Mouse (Mus musculus): ENCODE measurements around the gene Ntrk3. TPM values are rescaled to one million over a fixed set of nuclear protein-coding genes. Genes with fewer than 3 reads are reported as not detected.

Ntrk3 gene
- polyA plus RNA-seq, 1 experiment from 2014 or later, result not detected

GRCm38 (mm10) chr7:78261420-78262125 lies 476.2 kb downstream of the Ntrk3 start:
- Histone ChIP-seq H3K4me3 (ENCODE audit: inconsistent target) (no peak overlapping the region), H3K36me3 (ENCODE audit: inconsistent target) (no peaks in the 10 kb centered on the region), H3K79me2 (ENCODE audit: inconsistent target) (no peaks in the 10 kb centered on the region), H3K27ac (no peak overlapping the region)
- WGBS (ENCODE audit: missing documents), result 73% methylated on average over 8 of the region's 8 CpGs

- 30% methylated on average over 4 of the region's 4 CpGs for WGBS (ENCODE audit: missing documents)
- H3K79me2 ChIP-seq (ENCODE audit: inconsistent target), result no peaks in the 10 kb centered on the region
- H3K4me3 ChIP-seq (ENCODE audit: inconsistent target), result no peak overlapping the region
- no peaks in the 10 kb centered on the region for H3K36me3 ChIP-seq (ENCODE audit: inconsistent target)
- H3K27ac ChIP-seq, result no peak overlapping the region
Observed at GRCm38 (mm10) chr7:78258151-78258550, 479.7 kb downstream of the Ntrk3 start.

GRCm38 (mm10) chr7:78253777-78254385 lies 483.9 kb downstream of the Ntrk3 start:
- no peaks in the 10 kb centered on the region for H3K36me3 ChIP-seq (ENCODE audit: inconsistent target)
- no peak overlapping the region for H3K4me3 ChIP-seq (ENCODE audit: inconsistent target)
- 79% methylated on average over 3 of the region's 3 CpGs for WGBS (ENCODE audit: missing documents)
- no peak overlapping the region for H3K27ac ChIP-seq
- no peaks in the 10 kb centered on the region for H3K79me2 ChIP-seq (ENCODE audit: inconsistent target)

GRCm38 (mm10) chr7:78248119-78248642 lies 489.6 kb downstream of the Ntrk3 start:
- H3K4me3 ChIP-seq (ENCODE audit: inconsistent target), result no peak overlapping the region
- no peaks in the 10 kb centered on the region for H3K79me2 ChIP-seq (ENCODE audit: inconsistent target)
- H3K27ac ChIP-seq, result no peak overlapping the region
- H3K36me3 ChIP-seq (ENCODE audit: inconsistent target), result no peaks in the 10 kb centered on the region
- 67% methylated on average over 5 of the region's 5 CpGs for WGBS (ENCODE audit: missing documents)

- 75% methylated on average over 2 of the region's 2 CpGs for WGBS (ENCODE audit: missing documents)
- Histone ChIP-seq H3K27ac (no peak overlapping the region), H3K4me3 (ENCODE audit: inconsistent target) (no peak overlapping the region), H3K36me3 (ENCODE audit: inconsistent target) (no peaks in the 10 kb centered on the region), H3K79me2 (ENCODE audit: inconsistent target) (no peaks in the 10 kb centered on the region)
Observed at GRCm38 (mm10) chr7:78239012-78239411, 498.8 kb downstream of the Ntrk3 start.

GRCm38 (mm10) chr7:78221668-78222067 lies 516.1 kb downstream of the Ntrk3 start:
- no peaks in the 10 kb centered on the region for H3K79me2 ChIP-seq (ENCODE audit: inconsistent target)
- WGBS (ENCODE audit: missing documents), result 73% methylated on average over 6 of the region's 6 CpGs
- H3K36me3 ChIP-seq (ENCODE audit: inconsistent target), result no peaks in the 10 kb centered on the region
- H3K4me3 ChIP-seq (ENCODE audit: inconsistent target), result no peak overlapping the region
- H3K27ac ChIP-seq, result no peak overlapping the region

- no peak overlapping the region for H3K4me3 ChIP-seq (ENCODE audit: inconsistent target)
- no peaks in the 10 kb centered on the region for H3K79me2 ChIP-seq (ENCODE audit: inconsistent target)
- no peaks in the 10 kb centered on the region for H3K36me3 ChIP-seq (ENCODE audit: inconsistent target)
- WGBS (ENCODE audit: missing documents), result 65% methylated on average over 4 of the region's 4 CpGs
- no peak overlapping the region for H3K27ac ChIP-seq
Observed at GRCm38 (mm10) chr7:78220949-78221348, 516.9 kb downstream of the Ntrk3 start.

GRCm38 (mm10) chr7:78190931-78191653 lies 546.7 kb downstream of the Ntrk3 start:
- WGBS (ENCODE audit: missing documents), result 32% methylated on average over 17 of the region's 17 CpGs
- Histone ChIP-seq H3K79me2 (ENCODE audit: inconsistent target) (no peaks in the 10 kb centered on the region), H3K27ac (no peak overlapping the region), H3K36me3 (ENCODE audit: inconsistent target) (no peaks in the 10 kb centered on the region), H3K4me3 (ENCODE audit: inconsistent target) (no peak overlapping the region)

GRCm38 (mm10) chr7:78185578-78185977 lies 552.2 kb downstream of the Ntrk3 start:
- H3K79me2 ChIP-seq (ENCODE audit: inconsistent target), result no peaks in the 10 kb centered on the region
- no peaks in the 10 kb centered on the region for H3K36me3 ChIP-seq (ENCODE audit: inconsistent target)
- WGBS (ENCODE audit: missing documents), result 56% methylated on average over 4 of the region's 4 CpGs
- H3K4me3 ChIP-seq (ENCODE audit: inconsistent target), result no peak overlapping the region
- no peak overlapping the region for H3K27ac ChIP-seq

- Histone ChIP-seq H3K27ac (no peak overlapping the region), H3K79me2 (ENCODE audit: inconsistent target) (no peaks in the 10 kb centered on the region), H3K4me3 (ENCODE audit: inconsistent target) (no peak overlapping the region), H3K36me3 (ENCODE audit: inconsistent target) (no peaks in the 10 kb centered on the region)
- WGBS (ENCODE audit: missing documents), result 27% methylated on average over 1 of the region's 1 CpGs
Observed at GRCm38 (mm10) chr7:78183396-78183795, 554.4 kb downstream of the Ntrk3 start.

GRCm38 (mm10) chr7:78179996-78180665 lies 557.7 kb downstream of the Ntrk3 start:
- H3K79me2 ChIP-seq (ENCODE audit: inconsistent target), result no peaks in the 10 kb centered on the region

GRCm38 (mm10) chr7:78172267-78172955 lies 565.4 kb downstream of the Ntrk3 start:
- Histone ChIP-seq H3K4me3 (ENCODE audit: inconsistent target) (no peak overlapping the region), H3K79me2 (ENCODE audit: inconsistent target) (no peaks in the 10 kb centered on the region), H3K27ac (no peak overlapping the region), H3K36me3 (ENCODE audit: inconsistent target) (no peaks in the 10 kb centered on the region)
- 83% methylated on average over 5 of the region's 5 CpGs for WGBS (ENCODE audit: missing documents)

More at GRCm38 (mm10) chr7:78179996-78180665, 557.7 kb downstream of the Ntrk3 start:
- H3K4me3 ChIP-seq (ENCODE audit: inconsistent target), result no peak overlapping the region
- H3K27ac ChIP-seq, result no peak overlapping the region
- 73% methylated on average over 4 of the region's 4 CpGs for WGBS (ENCODE audit: missing documents)
- no peaks in the 10 kb centered on the region for H3K36me3 ChIP-seq (ENCODE audit: inconsistent target)

- Histone ChIP-seq H3K27ac (no peak overlapping the region), H3K4me3 (ENCODE audit: inconsistent target) (no peak overlapping the region), H3K79me2 (ENCODE audit: inconsistent target) (no peaks in the 10 kb centered on the region), H3K36me3 (ENCODE audit: inconsistent target) (no peaks in the 10 kb centered on the region)
- 64% methylated on average over 1 of the region's 1 CpGs for WGBS (ENCODE audit: missing documents)
Observed at GRCm38 (mm10) chr7:78165466-78165865, 572.3 kb downstream of the Ntrk3 start.

- no peak overlapping the region for H3K4me3 ChIP-seq (ENCODE audit: inconsistent target)
- H3K79me2 ChIP-seq (ENCODE audit: inconsistent target), result no peaks in the 10 kb centered on the region
- H3K27ac ChIP-seq, result no peak overlapping the region
- no peaks in the 10 kb centered on the region for H3K36me3 ChIP-seq (ENCODE audit: inconsistent target)
- 62% methylated on average over 2 of the region's 2 CpGs for WGBS (ENCODE audit: missing documents)
Observed at GRCm38 (mm10) chr7:78157946-78158345, 579.9 kb downstream of the Ntrk3 start.

Data from macrophage (primary cell).